Mouse (Mus musculus) CD4-positive helper T cell, adult 2 months (primary cell): ENCODE results near the gene Polr3b.

Experiments used
- DNase-seq: peaks from one replicate; pipeline ENCODE4 v3.0.0-alpha.2; 2012; ENCODE audit warnings: low read depth, missing footprints, low spot score

Polr3b gene

GRCm38 (mm10) chr10:84707752-84708530, 85.8 kb downstream of the Polr3b start:
- DNase-seq: no peak

- DNase-seq: no peak
Measured at GRCm38 (mm10) chr10:84710192-84710591, 88.1 kb downstream of the Polr3b start.

GRCm38 (mm10) chr10:84710827-84711226, 88.7 kb downstream of the Polr3b start:
- no peak for DNase-seq

DNA sequence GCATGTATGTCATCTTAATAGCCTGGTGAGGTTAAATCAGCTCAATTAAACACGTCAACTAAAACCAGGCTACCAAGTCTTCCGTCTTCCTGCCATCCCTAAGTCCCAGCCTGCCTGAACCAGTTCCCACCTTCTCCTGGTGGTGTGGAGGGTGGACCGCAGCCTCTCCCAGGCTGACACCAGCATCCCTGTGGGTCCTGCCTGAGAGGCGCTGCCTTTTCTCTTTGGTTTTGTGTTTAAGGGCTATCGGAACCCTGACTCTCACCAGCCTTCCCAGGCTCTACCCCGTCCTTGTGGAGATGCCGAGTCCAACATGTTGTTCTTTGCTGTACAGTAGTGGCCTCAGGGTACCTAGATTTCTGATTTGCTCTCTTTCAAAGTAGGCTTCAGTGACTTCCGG, 89.4 kb downstream of the Polr3b start:
- no peak for DNase-seq

- no peak for DNase-seq
Measured at GRCm38 (mm10) chr10:84711940-84712339, 89.8 kb downstream of the Polr3b start.

- DNase-seq: no peak
Measured at GRCm38 (mm10) chr10:84712532-84712931, 90.4 kb downstream of the Polr3b start.

DNA sequence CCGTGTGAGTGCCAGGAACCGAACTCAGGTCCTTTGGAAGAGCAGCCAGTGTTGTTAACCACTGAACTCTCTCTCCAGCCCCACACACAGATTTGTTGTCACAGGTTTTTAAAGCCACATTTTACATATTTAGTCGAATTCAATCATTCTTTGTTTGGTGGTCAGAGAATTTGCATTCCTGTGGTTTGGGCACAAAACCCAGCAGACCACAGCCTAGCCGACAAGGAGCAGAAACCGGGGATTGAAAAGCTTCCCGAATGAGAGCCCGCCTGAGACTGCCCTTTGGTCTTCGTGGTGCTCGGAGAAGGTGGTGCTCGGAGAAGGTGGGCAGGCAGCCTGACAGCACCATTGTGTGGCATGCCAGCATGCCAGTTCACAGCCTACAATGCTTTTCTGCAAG, 91.0 kb downstream of the Polr3b start:
- no peak for DNase-seq

DNA sequence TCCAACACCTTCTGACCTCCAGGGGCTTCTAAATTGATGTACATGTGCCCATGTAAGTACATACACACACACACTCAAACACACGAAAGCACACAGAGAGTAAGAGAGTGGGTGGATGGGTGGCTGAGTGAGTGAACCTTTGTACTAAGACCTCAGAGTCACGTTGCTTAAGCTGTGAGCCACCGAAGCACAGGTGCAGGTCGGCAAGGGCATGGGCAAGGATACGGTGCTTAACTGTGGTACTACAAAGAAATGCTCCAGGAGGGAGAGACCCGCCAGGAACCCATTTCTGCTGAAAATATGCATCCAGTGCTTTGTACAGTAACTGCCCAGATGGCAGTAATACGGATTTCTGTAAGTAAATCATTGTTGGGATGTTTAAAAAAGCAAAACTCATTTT, 93.5 kb downstream of the Polr3b start:
- DNase-seq: no peak

- no peak for DNase-seq
Measured at GRCm38 (mm10) chr10:84716581-84716980, 94.5 kb downstream of the Polr3b start.

GRCm38 (mm10) chr10:84722711-84723110, 100.6 kb downstream of the Polr3b start:
- no peak for DNase-seq

DNA sequence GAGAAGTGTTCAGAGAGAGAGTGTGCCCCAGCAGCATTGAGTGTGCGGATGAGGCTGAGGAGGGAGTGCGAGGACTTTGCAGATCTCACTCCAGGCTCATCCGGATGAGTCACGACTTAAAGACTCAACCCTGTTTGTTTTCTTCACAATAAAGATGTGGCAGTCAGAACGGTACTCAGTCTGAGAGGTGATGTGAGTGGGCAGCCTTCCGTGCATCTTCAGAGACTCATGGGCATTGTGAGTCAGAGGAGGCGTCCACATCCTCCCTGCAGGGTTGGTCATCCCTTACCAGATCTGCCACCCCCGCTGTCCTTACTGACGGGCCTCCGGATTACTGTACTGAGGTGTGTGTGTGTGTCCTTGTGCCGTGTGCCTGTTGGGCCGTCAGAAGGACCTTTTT, 104.9 kb downstream of the Polr3b start:
- DNase-seq: peak; percentile 51

- DNase-seq: no peak
Measured at GRCm38 (mm10) chr10:84727760-84728159, 105.7 kb downstream of the Polr3b start.

GRCm38 (mm10) chr10:84730078-84730477, 108.0 kb downstream of the Polr3b start:
- DNase-seq: no peak

GRCm38 (mm10) chr10:84730956-84731355, 108.9 kb downstream of the Polr3b start:
- no peak for DNase-seq

- DNase-seq: no peak
Measured at GRCm38 (mm10) chr10:84733511-84733910, 111.4 kb downstream of the Polr3b start.

- DNase-seq: no peak
Measured at GRCm38 (mm10) chr10:84754851-84755785, 133.0 kb downstream of the Polr3b start.

DNA sequence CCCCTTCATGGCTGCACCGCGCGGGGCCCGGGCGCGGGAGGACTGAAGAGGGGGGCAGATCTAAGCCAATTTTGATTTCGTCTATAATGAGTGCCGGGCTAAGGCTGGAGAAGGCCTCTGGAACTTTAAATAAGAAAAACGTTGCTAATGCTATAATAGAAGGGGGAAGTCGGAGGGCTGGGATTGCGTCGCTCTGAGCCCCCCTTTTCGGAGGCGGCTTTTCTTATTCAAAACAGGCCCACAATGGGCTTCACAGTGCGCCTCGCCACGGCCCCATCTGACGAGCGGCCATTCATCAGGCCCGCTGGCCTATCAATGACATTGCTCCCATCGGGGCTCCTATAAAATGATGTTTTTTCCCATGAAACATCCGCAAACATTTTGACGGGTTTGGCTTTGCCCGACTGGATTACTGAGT, 133.7 kb downstream of the Polr3b start, which contains the start of gene Rfx4:
Gene Rfx4, plus strand, starts transcription at position 277 of the 418 bp plus-strand sequence.
- no peak for DNase-seq

- no peak for DNase-seq
Measured at GRCm38 (mm10) chr10:84756435-84757095, 134.5 kb downstream of the Polr3b start.

- no peak for DNase-seq
Measured at GRCm38 (mm10) chr10:84757426-84758199, 135.5 kb downstream of the Polr3b start.

- DNase-seq: no peak
Measured at GRCm38 (mm10) chr10:84758200-84758468, 136.0 kb downstream of the Polr3b start.
